Mouse (Mus musculus) lung, postnatal 25 days (tissue): Measurements from ENCODE around the gene Tmem30a.

Experiments
- DNase-seq: peaks from one replicate; pipeline ENCODE4 v3.0.0; 2022; ENCODE audit warnings: low spot score

Gene Tmem30a

DNA sequence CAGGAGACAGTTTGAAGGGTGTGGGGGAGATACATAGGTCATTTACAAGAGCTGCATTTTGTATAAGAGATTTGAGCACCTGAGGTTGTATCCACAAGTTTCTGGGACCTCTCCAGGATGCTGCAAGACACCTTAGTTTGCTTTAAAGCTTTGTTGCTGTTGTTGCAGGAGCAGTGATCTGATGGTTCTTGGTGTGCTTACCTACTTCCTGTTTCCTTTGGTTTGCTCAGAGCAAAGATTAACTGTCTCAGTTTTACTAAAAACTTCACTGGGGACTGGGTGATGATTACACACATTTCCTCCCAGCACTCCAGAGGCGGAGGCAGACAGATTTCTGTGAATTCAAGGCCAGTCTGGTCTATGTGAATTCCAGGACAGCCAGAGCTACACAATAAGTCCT, 1.8 kb upstream of the Tmem30a start:
- no peak for DNase-seq

DNA sequence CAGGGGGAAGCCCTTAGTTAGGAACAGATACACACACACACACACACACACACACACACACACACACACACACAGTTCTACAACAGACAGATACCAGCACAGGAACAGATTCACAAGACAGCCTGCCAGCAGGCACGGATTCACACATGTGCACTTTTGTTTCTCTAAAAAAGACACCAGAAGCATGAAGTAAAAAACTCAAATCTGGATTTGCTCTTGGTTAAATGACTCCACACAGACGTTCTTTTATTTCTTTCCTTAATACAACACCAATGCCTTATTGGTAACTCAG, 7.6 kb downstream of the Tmem30a start:
- no peak for DNase-seq

DNA sequence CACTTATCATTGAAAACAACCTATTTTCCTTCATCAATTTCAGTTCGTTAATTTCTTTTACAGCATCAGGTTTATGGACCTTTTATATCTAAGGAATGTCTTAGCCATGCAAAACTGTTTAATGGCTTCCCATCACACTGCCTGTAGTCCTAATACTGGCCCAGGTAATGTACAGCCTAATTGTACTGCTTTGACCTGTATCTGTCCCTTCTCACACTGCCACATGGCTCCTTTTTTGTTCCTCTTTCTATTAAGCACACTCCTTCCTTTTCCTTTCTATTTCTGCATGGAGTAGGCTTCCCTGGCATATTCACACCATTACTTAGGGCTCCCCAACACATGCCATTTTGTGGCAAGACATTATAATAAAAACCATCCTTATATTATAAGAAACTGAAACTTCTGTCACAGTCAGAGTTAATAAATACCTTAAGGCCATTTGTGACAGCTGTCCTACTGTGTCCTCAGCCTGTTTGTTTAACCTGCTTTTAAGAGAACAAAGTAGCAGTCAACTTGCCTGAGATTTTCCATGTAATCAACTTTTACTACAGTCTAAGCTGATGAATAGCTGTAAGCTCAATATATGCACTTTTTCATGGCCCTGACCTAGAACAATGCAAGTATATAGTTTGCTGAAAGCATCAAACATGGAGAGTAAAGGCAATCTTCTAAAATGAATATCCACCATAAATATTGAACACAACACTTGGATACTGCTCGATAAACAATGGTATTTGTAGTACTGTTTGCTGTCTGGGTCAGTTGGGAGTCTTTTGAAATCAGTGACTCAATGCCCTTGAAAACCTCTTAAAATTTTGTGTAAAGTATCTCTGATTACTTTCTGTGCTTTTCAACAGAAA, 8.1 kb downstream of the Tmem30a start:
- no peak for DNase-seq

DNA sequence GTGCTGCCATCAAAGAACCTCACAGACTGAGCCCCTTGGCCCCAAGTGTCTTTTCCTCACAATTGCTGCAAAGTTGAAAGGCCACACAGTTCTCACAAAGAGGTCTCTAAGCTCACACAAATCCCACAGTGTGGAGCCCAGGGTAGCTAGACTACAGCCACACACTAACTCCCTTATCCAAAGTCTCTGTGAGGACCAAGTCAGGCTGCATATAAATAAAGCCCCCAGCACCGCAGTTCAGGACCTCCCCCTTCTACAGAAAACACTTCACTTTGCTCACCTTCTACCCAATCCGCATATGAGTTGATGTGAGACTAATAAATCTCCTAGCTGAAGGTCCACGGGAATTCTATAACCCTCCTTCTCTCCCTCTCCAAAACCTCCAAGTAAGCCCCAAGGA, 8.9 kb downstream of the Tmem30a start:
- no peak for DNase-seq

DNA sequence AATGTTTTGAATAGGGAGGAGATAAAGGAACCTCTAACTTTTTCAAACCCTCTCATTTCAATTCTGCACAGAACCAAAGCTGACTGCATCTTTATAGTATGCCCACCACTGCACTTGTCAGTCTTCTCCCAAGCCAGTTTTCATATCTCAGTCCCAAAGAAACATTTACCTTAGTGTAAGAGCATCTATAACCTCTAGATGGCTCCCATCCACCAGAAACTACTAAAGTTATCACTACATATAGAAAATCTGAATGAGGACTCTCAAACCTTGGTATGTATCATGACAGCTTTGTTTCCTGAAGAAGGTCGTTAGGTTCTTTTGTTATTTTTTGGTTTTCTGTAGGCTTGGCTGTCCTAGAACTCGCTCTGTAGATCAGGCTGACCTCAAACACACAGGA, 14.0 kb downstream of the Tmem30a start:
- no peak for DNase-seq

DNA sequence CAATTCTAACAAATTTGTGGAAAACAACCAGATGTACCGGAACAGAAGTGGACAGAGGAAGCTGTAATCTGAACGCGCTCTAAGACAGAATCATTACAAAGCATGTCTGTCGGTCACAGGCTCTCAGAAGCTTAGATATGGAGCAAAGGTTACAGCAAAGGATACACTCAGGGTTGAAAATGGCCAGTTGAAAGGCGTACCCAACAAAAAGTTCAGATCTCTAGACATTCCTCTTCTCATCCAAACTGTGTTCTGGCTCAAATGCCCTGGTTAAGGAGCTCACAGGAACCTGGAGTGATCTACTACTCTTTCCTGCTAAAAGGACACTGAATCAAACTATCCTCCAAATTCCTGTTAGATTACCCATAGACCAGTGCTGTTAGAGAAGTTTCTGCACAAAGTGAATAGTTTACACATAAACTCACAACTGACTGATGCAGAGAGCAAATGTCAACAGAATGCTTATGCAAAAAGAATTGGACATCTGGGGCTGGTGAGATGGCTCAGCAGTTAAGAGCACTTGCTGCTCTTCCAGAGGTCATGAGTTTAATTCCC, 26.2 kb downstream of the Tmem30a start:
- no peak for DNase-seq

DNA sequence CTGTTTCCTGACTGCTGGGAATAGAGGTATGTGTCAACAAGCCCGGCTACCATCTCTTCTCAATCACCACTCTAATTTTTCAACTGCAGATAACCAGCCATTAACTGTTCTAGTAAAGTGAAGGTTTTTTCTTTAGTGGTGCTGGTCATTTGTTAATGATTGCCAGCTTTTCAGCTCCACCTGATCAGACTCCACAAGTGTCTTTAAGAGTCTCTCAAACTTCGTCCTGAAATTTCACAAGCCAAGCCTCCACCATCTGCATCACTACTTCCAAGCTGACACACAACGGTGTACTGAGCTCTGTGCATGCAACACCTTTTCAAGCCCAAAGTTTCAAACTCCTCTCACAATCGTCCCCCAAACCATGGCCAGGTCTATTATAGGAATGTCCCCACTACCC, 28.0 kb downstream of the Tmem30a start:
- peak; percentile 62 for DNase-seq

DNA sequence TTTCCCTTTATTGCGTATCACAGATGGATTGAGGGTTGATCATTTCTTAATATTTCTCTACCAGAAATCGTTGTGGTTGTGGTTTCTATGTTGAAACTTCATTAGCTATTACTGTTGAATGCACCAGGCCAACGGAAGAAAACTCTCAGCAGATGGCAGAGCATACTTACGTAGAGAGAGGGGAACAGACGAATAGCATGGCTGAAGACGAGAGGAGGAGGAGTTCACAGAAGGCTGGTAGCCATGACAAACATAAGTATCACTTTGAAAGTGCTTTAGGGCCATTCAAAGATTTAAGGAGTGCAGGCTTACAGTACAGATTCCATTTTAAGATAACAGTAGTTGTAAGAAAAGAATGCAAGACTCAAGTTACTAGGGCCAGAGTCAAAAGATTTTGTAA, 30.8 kb downstream of the Tmem30a start:
- DNase-seq, result peak; percentile 73

DNA sequence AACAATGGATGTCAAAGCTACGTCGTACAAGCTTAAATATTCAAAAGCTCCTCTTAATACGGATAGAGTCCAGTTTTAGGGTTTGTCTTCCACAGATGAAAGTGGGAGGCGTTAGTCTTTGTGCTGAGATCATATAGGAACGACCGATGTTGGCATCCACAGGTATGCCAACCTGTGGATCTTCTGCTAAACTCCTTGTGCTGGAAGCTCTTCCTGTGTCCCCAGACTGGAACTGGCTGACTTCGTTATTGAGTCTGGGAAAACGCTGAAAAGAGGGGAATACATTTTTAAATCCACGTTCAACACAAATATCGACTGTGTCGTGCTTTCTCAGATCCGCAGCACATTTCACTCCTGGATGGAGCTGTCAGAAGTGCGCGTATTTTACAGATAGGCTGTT, 33.2 kb downstream of the Tmem30a start:
- DNase-seq, result no peak

DNA sequence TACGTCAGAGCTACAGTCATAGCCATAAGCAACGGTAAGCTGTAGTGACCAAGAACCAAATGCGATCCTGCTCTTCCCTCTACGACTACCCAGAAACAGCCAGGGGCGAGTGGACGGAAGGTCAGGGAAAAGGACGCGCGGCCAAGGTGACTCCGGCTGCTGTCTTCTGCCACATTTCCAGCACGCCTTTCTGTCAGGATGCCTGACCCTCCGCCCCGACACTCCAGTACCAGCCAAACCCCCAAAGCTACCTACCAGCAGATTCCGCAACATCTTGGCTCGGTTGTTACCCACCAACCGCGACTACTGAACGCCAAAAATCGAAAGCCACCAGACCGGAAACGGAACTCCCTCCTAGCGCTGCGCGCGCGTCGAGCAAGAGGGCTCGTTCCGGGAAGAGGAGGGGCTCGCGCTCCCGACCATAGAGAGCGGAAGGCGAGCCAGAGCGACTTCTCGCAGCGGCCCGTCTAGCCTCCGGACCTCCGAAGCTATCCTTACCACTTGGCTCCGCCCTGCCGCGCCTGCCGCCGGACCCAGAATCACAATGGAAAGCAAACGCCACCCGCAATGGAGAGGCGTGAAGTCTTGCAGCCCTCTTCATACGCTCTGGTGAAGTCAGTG, 33.8 kb downstream of the Tmem30a start, which contains the start of gene Cox7a2:
Cox7a2 (minus strand) TSS at position 494 of the 621 bp plus-strand sequence.
- DNase-seq, result peak; percentile 96

DNA sequence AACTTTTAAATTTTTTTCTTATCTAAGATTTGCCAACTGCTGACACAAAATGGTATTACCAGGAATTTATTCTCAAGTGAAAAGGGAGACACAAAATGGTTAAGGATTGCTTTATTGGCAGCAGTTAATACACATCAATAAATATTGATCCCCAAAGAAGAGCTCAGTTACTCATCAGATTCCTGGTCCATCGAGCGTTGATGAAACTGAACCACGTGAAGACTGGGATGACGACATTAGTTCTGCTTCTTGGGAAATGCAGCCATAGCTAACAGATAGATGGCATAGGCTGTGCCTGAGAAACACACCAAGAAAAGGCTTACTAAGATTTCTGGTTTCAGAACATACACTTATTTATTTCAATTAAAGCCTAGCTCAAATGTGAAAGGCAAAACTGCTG, 38.0 kb downstream of the Tmem30a start:
- DNase-seq, result no peak

DNA sequence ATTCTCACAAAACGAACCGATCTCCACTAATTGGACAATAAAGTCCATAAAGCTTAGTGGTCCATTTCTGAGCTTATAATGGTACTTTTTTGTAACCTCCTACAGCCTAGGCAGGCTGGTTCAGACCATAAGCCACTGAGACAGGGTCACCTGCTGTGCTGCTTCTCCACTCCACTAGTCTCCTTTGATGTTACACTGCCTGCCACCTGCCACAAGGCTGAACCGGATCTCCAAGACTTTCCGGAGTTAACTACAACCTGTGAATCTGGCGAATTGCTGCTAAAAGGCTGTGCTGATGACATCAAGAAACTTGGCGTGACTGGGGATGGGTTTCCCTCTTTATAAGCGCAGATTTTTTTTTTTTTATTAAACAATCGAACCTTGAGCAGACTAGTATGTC, 41.5 kb downstream of the Tmem30a start:
- no peak for DNase-seq

DNA sequence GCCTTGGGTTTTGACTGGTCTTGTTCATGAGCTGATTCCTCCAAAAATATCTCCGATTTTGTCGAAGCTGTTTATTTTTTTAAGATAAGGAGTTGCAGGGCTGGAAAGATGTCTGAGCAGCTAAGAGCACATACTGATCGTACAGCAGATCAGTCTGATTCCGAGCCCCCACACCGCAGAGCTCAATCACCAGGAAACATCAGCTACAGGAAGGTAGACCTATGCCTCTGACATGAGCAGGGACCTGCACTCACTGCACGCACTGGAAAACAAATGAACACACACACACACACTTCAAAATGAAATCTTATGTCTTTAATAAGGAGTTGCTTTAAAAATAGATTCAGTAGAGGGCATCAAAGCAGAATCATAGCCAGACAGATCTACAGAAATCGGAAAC, 42.6 kb downstream of the Tmem30a start:
- DNase-seq, result no peak

DNA sequence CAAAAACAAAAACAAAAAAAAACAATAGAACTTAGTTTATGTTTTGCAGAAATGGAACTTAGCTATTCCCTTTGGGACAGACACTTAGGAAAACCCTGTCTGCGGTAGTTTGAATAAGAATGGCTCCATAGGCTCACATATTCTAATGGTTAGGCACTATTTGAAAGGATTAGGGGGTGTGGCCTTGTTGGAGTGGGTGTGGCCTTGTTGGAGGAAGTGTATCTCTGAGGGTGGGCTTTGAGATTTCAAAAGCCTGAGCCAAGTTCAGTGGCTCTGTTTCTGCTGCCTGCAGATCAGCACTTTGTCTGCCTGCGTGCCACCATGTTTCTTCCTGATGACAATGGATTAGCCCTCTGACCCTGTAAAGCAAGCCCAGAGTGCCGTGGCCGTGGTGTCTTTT, 48.3 kb downstream of the Tmem30a start:
- DNase-seq, result no peak

DNA sequence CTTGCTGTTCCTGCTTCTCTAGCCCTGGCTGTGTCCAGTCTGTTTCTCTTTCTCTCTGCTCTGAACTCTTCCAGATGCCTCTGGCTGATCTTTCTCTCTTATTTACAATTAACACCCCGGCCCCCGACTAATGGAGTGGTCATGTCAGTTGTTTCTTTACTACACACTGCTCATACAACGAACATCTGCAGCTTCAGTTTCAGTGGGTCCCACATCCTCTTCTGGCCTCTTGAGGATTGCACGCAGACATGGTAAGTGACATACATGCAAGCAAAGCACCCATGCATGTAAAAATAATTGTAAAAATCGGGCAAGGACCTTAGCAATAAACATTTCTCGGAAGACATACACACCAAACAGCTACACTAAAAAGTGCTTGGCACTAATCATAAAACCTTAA, 57.7 kb downstream of the Tmem30a start:
- DNase-seq, result no peak

DNA sequence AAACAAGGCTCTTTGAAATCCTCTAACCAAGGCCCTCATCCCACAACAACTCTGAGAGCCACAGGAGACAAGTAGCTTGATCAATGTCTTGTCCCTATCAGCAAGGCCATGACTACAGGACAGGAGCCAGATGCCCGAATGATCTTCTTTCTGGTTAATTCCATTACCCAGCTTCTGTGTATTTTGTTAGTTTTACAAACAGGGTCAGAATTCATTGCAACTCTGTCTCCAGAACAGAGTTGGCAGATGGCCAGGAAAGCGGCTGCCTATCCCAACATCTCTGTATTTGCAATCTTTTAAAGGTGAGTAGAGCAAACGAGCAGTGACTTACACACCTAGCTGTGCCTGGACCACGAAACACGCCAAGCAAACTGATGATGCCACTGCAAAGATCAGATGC, 63.0 kb downstream of the Tmem30a start:
- no peak for DNase-seq

DNA sequence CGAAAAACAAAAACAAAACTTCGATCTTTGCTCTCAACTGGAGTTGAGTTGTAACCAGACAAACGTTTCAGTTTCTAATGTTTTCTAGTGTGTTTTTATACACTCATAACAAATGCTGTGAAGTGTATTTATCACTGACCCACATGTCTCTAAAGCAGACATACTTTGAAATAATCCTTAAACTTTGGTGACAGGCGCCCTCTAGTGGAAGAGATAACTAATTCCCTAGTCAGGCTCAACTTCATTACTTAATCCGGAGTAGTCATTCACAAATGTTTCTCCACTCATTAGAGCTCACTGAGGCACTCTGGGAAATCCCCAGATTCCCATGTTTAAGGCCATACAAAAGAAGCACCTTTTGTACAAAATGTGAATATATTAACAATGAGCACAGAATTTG, 70.2 kb downstream of the Tmem30a start:
- peak; percentile 51 for DNase-seq

DNA sequence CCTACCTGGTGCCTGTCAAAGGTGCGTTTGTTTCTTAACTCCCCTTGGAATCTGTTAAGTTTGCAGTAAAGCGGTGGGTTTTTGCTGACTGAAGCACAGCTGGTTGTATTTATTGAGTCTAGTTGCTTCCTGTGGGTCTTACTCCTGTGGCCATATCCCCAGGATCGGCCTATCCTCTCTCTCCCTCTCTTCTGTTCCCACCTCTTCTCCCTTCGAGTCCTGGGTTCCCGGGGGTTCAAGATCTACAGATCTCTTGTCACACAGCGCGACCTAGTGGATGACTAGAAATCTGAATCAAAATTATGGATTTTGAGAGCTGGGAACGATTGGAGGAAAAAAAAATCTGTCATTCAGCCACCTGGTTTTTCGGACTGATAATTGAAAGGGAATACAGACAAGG, 72.3 kb downstream of the Tmem30a start:
- peak; percentile 43 for DNase-seq

DNA sequence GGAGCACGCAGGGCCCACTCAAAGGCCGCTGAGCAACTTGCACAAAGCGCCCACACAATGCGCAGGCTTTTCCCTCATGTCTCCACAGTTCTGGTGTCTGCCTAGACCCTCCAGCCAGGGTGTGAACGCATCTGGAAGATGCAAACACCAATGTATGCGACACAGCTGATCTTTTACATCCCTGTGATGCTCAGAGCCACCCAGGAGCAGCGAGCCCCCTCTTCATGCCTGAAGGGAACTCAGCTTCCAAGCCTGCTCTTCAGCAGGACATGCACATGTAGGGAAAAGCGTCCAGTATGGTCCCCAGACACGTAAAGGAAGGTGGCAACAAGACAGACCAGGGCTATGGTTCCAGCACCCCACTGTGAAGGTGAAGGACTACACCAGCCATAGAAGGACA, 73.2 kb downstream of the Tmem30a start:
- no peak for DNase-seq

DNA sequence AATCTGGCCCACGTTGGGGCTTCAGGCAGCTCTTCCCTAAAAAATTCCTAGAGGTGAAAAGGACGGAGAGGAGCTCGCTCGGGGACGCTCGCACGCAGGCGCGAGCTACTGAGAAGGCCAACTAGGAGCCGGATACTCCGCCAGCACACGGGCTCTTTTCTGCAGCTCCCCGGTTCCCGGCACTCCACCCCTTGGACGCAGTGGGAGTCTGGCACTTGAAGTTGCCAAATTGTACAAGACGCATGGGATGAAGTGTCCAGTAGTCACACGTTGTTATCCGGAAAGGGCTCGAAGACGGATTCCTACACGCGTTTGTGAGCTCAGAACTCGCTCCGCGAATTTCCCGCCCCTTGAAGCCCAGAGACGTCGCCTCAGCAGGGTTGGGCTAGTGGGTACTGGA, 73.9 kb downstream of the Tmem30a start:
- no peak for DNase-seq
